Comparison of ENCODE assay signal across 8 mouse cellular contexts in the genomic region with DNA sequence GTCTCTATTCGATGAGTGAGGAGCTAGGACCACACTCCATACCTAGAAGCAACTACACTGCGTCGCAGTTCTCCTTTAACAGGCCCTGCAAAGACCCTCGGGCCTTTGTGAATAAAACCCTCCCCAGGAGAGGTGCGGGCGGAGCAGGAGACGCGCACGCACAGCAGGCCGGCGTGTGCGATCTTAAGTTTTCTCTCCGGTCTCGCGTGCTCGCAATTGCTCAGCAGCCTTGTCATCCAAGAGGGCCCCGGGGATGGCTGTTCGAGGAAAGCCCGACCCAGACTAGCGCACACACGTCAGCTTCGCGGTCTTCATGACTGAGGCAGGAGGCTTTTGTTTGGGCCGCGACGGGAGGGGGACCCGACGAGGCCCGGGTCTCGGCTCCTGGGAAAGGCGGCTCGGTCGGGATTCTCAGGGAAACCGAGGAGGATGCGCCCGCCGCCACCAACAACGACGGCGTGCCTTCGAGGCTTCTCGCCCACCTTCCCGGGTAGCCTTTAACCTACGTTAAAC. TPM values are rescaled to one million over a fixed set of nuclear protein-coding genes. Genes with fewer than 3 reads are reported as not detected.
DNase-seq lines count a peak whose midpoint lies in the region; ATAC-seq and TF ChIP-seq lines count a peak whose summit lies in the region.

No protein-coding gene starts in this region.

- peak overlapping the region; percentile 97 to 98 for H3K27ac ChIP-seq in heart, embryonic 14.5 days (replicated peaks in 1 of 2; ENCODE audit: control insufficient read depth in 1 of 2, insufficient read depth in 1 of 2, low read depth in 2 of 2, low read length in 2 of 2)
- H3K27ac ChIP-seq in embryonic facial prominence, embryonic 13.5 days: peak overlapping the region; percentile 98

- under 1% methylated on average over 44 of the region's 44 CpGs for WGBS in heart, embryonic 14.5 days
- WGBS in embryonic facial prominence, embryonic 13.5 days: under 1% methylated on average over 44 of the region's 44 CpGs

- H3K9ac ChIP-seq in heart, embryonic 14.5 days (ENCODE audit: low read length): peak overlapping the region; percentile 97
- H3K9ac ChIP-seq in embryonic facial prominence, embryonic 13.5 days: peak overlapping the region; percentile 97

- H3K4me2 ChIP-seq in heart, embryonic 14.5 days (ENCODE audit: low read length): peak overlapping the region; percentile 92
- peak overlapping the region; percentile 71 for H3K4me2 ChIP-seq in embryonic facial prominence, embryonic 13.5 days

- TF ChIP-seq CTCF in Patski (IDR thresholded peaks at IDR 0.05): no peak

- DNase-seq in heart, postnatal 10 days: no peak
- DNase-seq in Patski (ENCODE audit: low read depth, low spot score): no peak
- DNase-seq in left cerebral cortex, adult 18-20 months (ENCODE audit: low spot score in 2 of 2): peak; percentile 34 to 60
- peak; percentile 29 for DNase-seq in lung, postnatal 25 days (ENCODE audit: low spot score)
- DNase-seq in right cerebral cortex, postnatal 25 days: peak; percentile 61

- H3K4me1 ChIP-seq in heart, embryonic 14.5 days (ENCODE audit: control insufficient read depth in 2 of 2, insufficient read depth in 2 of 2, low read length in 2 of 2): peaks cover 2 to 9% of the 10 kb centered on the region in 2 experiments
- H3K4me1 ChIP-seq in embryonic facial prominence, embryonic 13.5 days: peaks cover 10% of the 10 kb centered on the region

- intact Hi-C loops in heart, postnatal 10 days (cut with DNase I): loop anchor here (2.0 to 5.0 kb wide), 2 partner anchors 35 to 66 kb away; no protein-coding TSS in a partner anchor

- ATAC-seq in heart, embryonic 14.5 days (ENCODE audit: insufficient number of reproducible peaks, insufficient read depth, low FRiP score, low read depth): peak; percentile 12
- peak; percentile 67 for ATAC-seq in Patski
- ATAC-seq in embryonic facial prominence, embryonic 13.5 days (ENCODE audit: insufficient number of reproducible peaks, insufficient read depth, low FRiP score, low TSS enrichment, low read depth): peak; percentile 54
- ATAC-seq in hematopoietic stem cell, adult 5-6 weeks (replicated peaks in 1 of 2; ENCODE audit: insufficient read depth in 1 of 2, low FRiP score in 2 of 2, low TSS enrichment in 1 of 2, low read depth in 1 of 2, poor library complexity in 2 of 2, severe bottlenecking in 2 of 2): peak; percentile 39 to 41; a peak in 3 of 4 replicates

- no peaks in the 10 kb centered on the region for H3K36me3 ChIP-seq in heart, embryonic 14.5 days (ENCODE audit: control insufficient read depth, insufficient read depth, low read length)
- no peaks in the 10 kb centered on the region for H3K36me3 ChIP-seq in embryonic facial prominence, embryonic 13.5 days

- in situ Hi-C loops in Patski (cut with MboI; ENCODE audit: low pct_unique_long_range_greater_than_20kb): no loop called here

- peak overlapping the region; percentile 73 to 96 for H3K4me3 ChIP-seq in heart, embryonic 14.5 days (ENCODE audit: control insufficient read depth in 1 of 2, insufficient read depth in 1 of 2, low read depth in 1 of 2, low read length in 2 of 2)
- H3K4me3 ChIP-seq in embryonic facial prominence, embryonic 13.5 days: peak overlapping the region; percentile 96

- no peaks in the 10 kb centered on the region for H3K9me3 ChIP-seq in heart, embryonic 14.5 days (ENCODE audit: control insufficient read depth, low read length)
- no peaks in the 10 kb centered on the region for H3K9me3 ChIP-seq in embryonic facial prominence, embryonic 13.5 days

- CTCF ChIA-PET in Patski (lab: Charles Lee): no interaction called here

- H3K27me3 ChIP-seq in heart, embryonic 14.5 days (ENCODE audit: control insufficient read depth, insufficient read depth, low read length): no peaks in the 10 kb centered on the region
- no peaks in the 10 kb centered on the region for H3K27me3 ChIP-seq in Patski
- H3K27me3 ChIP-seq in embryonic facial prominence, embryonic 13.5 days: no peaks in the 10 kb centered on the region

- POLR2A ChIA-PET in Patski (lab: Charles Lee): no interaction called here

RNA-seq across cellular contexts. Expression of a gene that starts 0.5 kb away (rescaled TPM):
- 12.0 and 13.1 TPM in 2 replicates for polyA plus RNA-seq in heart, embryonic 14.5 days (2014; fragmentation: Nextera tagmentation; extraction: Ambion mirVana)
- 10 to 100 TPM; 51.1 to 52.2 TPM for total RNA-seq in heart, postnatal 10 days (2021)
- polyA plus RNA-seq in Patski (2021): 22.1 TPM
- 10.5 and 12.0 TPM in 2 replicates for polyA plus RNA-seq in embryonic facial prominence, embryonic 13.5 days (2015; fragmentation: Nextera tagmentation; extraction: Ambion mirVana)
- 17.2 and 26.6 TPM in 2 replicates for total RNA-seq in hematopoietic stem cell, adult 5-6 weeks (2017)
- 10 to 100 TPM; 90.8 to 91.0 TPM for total RNA-seq in left cerebral cortex, adult 18-20 months (2021)

Comparison
In these comparisons a context has a peak if more than half of its experiments do, and no peak if none do; other contexts are left out.
1. ATAC-seq: peak in every context shown above with its lines; median percentile 67 in Patski; 54 in embryonic facial prominence, embryonic 13.5 days; 40 in hematopoietic stem cell, adult 5-6 weeks; 12 in heart, embryonic 14.5 days.
2. DNase-seq: peak in left cerebral cortex, adult 18-20 months (2 of 2), lung, postnatal 25 days (single experiment) and right cerebral cortex, postnatal 25 days (single experiment); none in heart, postnatal 10 days (0 of 2) and Patski (single experiment).